Mouse (Mus musculus): ENCODE measurements around the gene A730061H03Rik.

GRCm38 (mm10) chr14:55576376-55576775, 16.2 kb upstream of the A730061H03Rik start:
- TF ChIP-seq CTCF (IDR thresholded peaks at IDR 0.05; ENCODE audit: extremely low read depth, insufficient read length, insufficient replicate concordance, low read depth, low read length) (no peak), POLR2A (IDR thresholded peaks at IDR 0.05; ENCODE audit: low read depth, low read length) (no peak)
